Mouse (Mus musculus): ENCODE results near the gene Rras2.
A peak's percentile ranks its signal among the peaks of the same experiment; 100 is the strongest.

Gene Rras2

GRCm38 (mm10) chr7:114071851-114072616 lies 45.5 kb downstream of the Rras2 start:
- DNase-seq (ENCODE audit: low spot score in 2 of 2): no peak

DNA sequence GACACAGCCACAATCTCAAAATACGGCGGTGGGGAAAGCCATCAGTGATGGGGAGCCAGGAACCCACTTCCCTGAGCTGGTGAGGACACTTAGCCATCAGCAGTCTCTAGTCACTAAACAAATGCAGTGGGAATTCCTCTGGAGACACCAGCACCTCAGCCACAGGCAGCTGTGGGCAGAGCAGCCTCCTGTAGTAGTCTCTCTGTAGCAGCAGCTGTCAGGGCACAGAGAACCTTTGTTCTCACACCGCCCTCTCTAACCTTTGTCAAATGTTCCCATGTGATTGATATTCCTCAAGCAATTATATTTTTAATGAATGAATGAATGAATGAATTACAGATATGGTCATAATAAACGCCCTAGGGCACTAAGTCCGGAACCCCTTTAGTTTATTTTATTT lies 46.2 kb downstream of the Rras2 start:
- DNase-seq (ENCODE audit: low spot score in 2 of 2): no peak

- DNase-seq (ENCODE audit: low spot score in 2 of 2): no peak
These were observed 47.1 kb downstream of the Rras2 start for GRCm38 (mm10) chr7:114070458-114070840.

DNA sequence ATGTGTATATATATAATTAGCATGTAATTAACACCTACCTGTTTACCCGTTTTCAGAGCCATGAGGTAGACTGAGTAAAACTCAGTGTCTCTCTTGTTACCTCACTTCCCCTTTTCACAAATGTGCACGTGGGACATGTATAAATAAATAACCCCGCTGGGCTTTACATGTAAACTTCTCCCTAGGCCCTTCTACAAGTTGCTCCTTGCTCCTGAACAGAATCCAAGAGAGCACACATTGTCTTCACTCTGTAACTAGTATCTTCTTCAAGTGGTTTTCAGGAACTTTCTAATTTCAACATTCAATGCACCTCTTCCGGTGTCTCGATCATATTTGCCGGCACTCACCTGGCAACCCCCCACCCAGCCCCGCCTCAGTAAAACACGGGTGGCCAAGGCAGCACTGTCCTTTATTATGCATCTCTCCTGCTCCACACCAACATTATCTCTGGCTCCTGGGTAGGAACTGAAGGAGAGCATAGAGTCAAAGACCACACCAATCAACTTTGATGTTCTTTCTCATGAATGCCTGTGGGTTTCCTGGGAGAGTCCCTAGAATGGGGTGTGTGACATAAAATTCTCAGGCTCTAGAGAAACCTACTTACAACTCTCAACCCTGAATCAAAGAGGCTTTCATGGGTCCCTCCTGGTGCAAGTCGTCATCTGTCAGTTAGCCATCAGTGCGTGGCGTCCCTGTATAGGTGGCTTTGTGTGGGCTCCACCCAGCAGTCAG lies 47.7 kb downstream of the Rras2 start:
- DNase-seq (ENCODE audit: low spot score in 2 of 2): no peak

- no peak for DNase-seq (ENCODE audit: low spot score in 2 of 2)
These were observed 48.5 kb downstream of the Rras2 start for GRCm38 (mm10) chr7:114068956-114069533.

DNA sequence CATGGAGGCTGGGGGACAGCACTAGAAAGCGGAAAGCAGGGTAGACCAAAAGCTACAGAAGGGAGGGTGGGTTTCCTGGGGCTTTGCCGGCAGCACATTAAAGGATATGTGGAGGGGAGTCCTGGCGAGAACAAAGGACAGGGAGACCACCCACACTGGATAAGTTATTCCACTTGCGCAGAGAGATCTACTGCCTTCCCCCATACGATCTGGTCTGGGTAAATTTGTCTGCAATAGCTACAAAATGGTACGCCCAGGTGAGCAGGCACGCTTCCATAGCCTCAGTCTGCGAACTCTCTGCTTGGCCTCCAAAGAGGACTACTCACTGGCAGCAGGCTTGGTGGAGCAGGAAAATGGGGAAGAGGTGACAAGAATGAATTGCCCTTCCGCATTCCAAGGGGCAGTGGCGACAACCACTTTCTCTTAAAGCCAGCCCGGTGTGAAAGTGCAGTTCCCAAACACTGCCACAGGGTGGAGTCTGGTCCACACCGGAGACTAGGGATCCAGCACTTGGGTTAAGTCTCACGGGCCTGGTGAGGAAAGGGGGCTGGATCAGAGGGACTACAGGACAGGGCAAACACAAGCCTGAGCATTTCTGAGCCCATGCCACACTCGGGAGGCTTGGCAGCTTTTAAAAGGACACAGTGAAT lies 50.9 kb downstream of the Rras2 start:
- DNase-seq (ENCODE audit: low spot score in 2 of 2): peak; percentile 86 to 87

- no peak for DNase-seq (ENCODE audit: low spot score in 2 of 2)
These were observed 52.0 kb downstream of the Rras2 start for GRCm38 (mm10) chr7:114065407-114066185.

DNA sequence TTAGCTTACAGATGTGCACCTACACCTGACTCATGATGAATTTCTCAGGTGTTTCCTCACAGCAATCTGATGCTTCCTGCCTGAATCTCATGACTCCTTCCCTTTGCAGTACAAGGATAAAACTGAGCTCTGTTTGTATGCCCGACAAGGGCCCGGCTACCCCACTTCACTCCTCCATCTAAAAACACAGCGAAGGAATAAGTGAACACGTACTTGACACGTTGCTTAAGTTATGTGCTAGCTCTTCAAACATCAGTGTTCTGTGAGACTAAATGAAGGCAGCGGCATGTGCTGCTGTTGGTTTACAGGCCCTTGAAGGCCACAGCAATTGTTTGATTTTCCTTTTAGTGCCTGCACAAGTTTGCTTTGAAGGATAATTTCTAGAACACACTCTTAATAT lies 53.6 kb downstream of the Rras2 start:
- no peak for DNase-seq (ENCODE audit: low spot score in 2 of 2)

- no peak for DNase-seq (ENCODE audit: low spot score in 2 of 2)
These were observed 54.0 kb downstream of the Rras2 start for GRCm38 (mm10) chr7:114063534-114063933.

DNA sequence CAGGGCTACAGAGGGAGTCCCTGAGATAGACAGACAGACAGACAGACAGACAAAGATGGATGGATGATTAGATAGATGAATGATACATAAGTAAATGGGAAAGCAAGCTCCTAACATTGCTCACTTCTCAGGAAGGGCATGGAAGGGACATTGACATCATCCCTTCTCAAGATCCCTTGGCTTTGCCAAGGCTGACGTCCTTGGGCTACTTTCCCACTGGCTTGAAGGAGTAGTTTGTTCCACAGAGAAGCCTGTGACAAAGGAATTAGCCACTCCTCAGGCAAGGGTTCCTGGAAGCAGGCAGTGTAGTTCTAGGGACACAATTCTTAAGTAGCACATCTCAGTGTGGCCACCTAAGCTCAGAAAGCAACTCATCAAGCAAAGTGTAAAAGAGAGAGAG lies 55.1 kb downstream of the Rras2 start:
- DNase-seq (ENCODE audit: low spot score in 2 of 2): no peak

- DNase-seq (ENCODE audit: low spot score in 2 of 2): no peak
These were observed 57.1 kb downstream of the Rras2 start for GRCm38 (mm10) chr7:114060445-114060844.

DNA sequence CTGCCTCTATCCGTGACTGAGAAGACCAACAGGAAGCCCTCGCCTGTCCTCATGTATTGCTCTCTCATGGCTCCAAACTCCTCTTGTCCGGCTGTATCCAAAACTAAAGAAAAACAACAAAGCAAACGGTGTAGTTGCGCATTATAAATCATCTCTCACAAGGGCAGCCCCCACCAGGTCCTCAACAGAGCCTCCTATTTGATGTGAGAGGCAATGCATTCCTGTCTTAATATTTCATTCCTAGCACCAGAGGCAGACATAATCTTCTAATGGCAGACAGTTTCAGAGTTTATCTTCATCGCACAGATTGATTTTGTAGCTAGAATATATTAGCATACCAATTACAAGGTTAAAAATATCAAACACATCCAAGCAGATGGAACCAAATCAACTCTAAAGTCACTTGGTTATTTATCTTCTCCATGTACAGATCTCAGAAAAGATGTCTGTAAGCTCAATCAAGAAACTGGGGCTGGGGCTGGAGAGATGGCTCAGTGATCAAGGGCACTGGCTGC lies 58.6 kb downstream of the Rras2 start:
- DNase-seq (ENCODE audit: low spot score in 2 of 2): no peak

- DNase-seq (ENCODE audit: low spot score in 2 of 2): no peak
These were observed 59.4 kb downstream of the Rras2 start for GRCm38 (mm10) chr7:114058166-114058565.

GRCm38 (mm10) chr7:114053720-114054119 lies 63.9 kb downstream of the Rras2 start:
- no peak for DNase-seq (ENCODE audit: low spot score in 2 of 2)

- no peak for DNase-seq (ENCODE audit: low spot score in 2 of 2)
These were observed 71.8 kb downstream of the Rras2 start for GRCm38 (mm10) chr7:114045814-114046213.

GRCm38 (mm10) chr7:114043929-114044549 lies 73.5 kb downstream of the Rras2 start:
- no peak for DNase-seq (ENCODE audit: low spot score in 2 of 2)

- no peak for DNase-seq (ENCODE audit: low spot score in 2 of 2)
These were observed 74.3 kb downstream of the Rras2 start for GRCm38 (mm10) chr7:114042973-114043928.

DNA sequence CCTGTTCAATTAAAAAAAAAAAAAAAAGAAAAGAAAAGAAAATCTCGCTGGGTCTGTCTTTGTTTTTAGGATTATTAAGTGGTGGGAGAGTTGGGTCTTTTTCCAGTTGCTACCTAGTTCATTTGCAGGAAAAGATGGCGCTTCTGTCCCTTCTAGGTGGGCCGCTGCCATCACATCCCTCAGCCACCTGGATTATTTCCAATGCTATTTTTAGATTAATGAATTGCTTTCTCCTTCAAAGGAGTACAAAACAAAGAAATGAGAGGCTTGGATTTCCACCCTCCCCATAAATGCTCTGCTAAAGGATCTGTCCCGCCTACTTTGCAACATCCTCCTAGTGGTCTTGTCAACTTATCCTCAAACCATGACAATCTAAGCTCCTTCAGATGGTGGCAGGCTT lies 76.2 kb downstream of the Rras2 start:
- DNase-seq (ENCODE audit: low spot score in 2 of 2): no peak

- no peak for DNase-seq (ENCODE audit: low spot score in 2 of 2)
These were observed 80.3 kb downstream of the Rras2 start for GRCm38 (mm10) chr7:114037237-114037636.

GRCm38 (mm10) chr7:114029596-114029995 lies 88.0 kb downstream of the Rras2 start:
- DNase-seq (ENCODE audit: low spot score in 2 of 2): peak in 1 of 2 experiments; percentile 33
